Mouse (Mus musculus): ENCODE results near the gene Fam83e. TPM values are rescaled to one million over a fixed set of nuclear protein-coding genes. Genes with fewer than 3 reads are reported as not detected.
A peak's percentile ranks its signal among the peaks of the same experiment; 100 is the strongest.

Fam83e gene
- polyA plus RNA-seq, 1 experiment, result 2.7 TPM

DNA sequence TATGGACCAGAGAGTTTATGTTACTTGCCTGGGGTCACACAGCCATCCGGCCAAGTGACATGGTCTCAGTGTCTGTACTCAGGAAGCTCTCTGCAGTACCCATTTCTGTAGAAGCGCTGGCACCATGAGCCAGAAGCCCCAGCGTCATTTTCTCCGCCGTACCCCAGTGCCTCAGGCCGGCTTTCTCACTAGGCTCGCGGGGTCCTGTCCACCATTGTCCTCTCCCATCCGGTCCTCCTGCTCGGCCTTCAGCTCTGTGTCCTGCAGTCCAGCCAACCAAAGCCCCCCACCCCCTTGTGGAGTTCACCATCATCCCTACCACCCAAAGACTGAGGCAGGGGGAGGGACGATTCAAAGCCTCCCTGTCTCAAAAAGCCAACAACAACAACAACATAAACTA lies 19.4 kb upstream of the Fam83e start:
- no peak for DNase-seq (ENCODE audit: low read depth)

DNA sequence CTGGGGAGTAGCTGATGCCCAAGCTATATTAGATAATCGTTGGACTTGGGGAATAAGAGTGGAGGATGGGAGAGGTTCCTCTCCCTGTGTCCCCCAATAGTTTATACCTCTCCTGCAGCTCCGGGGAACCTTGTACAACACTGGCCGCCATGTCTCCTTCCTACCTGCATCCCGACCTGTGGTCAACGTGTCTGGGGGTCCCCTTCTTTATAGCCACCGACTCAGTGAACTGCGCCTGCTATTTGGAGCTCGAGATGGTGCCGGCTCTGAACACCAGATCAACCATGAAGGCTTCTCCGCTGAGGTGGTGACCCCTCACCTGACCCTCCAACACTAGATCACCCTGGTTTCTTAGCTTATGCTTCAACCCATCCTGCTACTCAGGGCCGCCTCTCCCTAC lies 18.7 kb upstream of the Fam83e start:
- DNase-seq (ENCODE audit: low read depth), result no peak

DNA sequence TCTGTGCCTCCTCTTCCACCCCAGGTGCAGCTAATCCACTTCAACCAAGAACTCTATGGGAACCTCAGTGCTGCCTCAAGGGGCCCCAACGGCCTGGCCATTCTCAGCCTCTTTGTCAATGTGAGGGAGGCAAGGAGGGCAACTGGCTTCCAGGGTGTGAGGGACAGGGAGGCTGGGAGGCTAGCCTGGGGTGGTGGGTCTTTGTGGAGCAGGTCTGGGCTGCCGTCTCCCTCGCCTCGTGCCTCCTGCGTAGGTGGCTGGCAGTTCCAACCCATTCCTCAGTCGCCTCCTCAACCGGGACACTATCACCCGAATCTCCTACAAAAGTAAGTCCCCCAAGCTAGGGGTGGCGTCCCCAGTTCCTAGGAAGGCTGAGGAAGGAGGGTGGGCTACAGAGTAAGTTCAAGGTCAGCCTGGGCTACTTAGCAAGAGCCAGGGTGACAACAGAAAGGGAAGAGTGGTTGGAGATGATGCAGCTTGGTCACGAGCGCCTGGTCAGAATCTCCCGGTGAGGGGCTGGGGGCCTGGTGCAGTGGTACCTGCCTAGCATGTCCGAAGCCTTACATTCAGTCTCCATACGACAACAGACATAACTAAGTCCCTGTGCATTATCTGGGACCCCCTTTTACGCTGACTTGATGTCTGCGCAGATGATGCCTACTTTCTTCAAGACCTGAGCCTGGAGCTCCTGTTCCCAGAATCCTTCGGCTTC lies 18.0 kb upstream of the Fam83e start:
- DNase-seq (ENCODE audit: low read depth), result no peak

DNA sequence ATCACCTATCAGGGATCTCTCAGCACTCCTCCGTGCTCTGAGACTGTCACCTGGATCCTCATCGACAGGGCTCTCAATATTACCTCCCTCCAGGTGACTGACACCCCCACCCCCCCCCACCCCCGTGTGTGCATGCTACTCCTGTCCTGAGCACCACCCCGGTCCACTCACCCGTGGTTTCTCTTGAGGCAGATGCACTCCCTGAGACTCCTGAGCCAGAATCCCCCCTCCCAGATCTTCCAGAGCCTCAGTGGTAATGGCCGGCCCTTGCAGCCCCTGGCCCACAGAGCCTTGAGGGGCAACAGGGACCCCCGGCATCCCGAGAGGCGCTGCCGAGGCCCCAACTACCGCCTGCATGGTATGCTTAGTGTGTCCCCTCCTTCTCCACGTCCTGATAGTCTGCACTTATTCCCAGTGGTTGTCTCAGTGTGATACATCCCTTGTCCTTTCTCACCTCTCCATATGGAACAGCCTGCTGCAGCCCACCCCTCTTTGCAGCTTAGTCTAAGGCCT lies 17.4 kb upstream of the Fam83e start:
- no peak for DNase-seq (ENCODE audit: low read depth)

DNA sequence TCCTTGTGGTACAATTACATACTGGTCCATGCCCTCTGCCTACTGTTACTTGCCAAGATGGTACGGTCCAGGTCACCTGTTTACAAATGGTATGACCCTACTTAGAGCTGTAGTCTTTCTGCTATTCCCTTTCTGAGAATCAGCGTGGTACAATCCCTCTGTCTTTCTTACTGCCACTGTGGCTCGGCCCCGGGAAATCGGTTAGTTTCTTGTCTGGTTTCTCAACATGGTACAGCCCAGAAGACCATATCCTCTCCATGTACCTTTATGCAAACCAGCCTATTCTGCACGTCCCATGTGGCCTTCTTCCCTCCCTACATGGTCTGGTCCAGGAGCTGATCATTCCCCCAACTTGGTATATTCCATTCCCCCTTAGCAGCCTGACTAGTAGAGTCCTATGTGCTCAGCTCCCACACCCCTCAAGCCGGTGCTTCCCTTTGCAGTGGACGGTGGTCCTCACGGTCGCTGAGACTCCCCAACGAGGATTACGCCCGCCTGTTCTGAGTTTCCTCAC lies 16.9 kb upstream of the Fam83e start:
- no peak for DNase-seq (ENCODE audit: low read depth)

DNA sequence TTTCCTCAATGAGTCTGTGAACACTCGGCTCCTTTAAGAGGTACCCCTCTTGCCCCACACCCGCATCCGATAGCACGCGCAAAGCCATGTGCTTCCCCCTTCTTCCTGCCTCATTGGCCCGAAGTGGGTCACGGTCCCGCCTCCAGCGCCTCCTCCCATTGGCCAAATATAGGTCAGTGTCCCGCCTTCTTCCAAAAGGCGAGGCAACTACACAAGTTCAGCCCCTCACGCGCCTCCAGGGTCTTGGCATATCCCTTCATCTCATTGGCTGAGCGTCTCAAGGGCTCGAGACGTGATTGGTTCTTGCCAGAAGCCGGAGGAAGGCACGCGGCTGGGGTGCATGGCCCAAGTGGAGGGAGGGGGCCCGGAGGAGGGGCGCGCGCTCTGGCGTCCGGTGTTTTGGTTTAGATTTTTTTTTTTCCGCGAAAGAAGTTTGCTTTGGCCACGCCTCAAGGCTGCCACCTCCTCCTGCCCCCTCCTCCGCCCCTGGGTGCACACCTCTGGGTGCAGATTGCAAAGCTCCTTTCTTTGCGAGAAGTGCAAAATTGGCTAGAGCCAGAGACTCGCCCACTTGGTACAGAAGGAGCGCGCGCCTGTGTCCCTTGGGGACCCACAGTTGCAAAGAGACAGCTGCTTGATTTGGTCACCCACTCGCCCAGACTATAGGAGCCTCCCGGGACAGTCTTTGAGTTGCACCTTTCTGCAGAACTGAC lies 16.1 kb upstream of the Fam83e start, which contains the start of gene Dbp:
TSS of gene Dbp (plus strand) at position 359 of the 713 bp plus-strand sequence.
- peak; percentile 93 for DNase-seq (ENCODE audit: low read depth)

DNA sequence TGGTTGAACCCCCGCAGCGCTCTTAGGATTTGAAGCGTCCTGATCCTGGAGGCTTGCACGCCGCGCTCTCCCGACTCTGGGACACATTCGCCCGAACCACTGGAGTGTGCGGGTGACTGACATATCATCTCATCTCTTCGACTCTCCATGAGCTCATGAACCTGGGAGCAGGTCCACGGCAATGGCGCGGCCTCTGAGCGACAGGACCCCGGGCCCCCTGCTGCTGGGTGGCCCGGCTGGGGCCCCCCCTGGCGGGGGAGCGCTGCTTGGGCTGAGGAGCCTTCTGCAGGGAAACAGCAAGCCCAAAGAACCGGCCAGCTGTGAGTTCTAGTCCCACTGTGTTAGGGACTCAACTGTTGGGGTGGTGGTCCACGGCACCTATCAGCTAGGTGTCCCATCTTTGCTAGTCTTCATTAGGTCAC lies 15.6 kb upstream of the Fam83e start:
- no peak for DNase-seq (ENCODE audit: low read depth)

DNA sequence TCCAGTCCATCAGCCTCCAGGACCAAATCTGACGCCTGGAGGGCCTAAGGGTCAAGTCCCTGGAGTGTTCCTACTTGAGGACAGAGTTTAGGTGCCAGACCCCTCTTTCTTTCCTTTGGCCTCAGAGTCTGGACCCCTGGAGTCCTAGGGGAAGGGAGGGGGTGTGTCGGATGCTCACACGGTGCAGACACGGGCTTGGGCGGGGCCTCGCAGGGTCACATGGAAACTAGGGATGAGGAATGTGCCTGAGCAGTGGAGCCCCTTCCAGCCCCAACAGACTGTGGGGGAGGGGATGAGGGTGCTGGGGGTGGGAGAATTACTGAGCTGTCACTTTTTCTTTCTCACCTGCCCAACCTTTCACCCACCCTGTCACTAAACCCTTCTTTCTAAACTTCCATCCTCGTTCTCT lies 15.1 kb upstream of the Fam83e start:
- no peak for DNase-seq (ENCODE audit: low read depth)

DNA sequence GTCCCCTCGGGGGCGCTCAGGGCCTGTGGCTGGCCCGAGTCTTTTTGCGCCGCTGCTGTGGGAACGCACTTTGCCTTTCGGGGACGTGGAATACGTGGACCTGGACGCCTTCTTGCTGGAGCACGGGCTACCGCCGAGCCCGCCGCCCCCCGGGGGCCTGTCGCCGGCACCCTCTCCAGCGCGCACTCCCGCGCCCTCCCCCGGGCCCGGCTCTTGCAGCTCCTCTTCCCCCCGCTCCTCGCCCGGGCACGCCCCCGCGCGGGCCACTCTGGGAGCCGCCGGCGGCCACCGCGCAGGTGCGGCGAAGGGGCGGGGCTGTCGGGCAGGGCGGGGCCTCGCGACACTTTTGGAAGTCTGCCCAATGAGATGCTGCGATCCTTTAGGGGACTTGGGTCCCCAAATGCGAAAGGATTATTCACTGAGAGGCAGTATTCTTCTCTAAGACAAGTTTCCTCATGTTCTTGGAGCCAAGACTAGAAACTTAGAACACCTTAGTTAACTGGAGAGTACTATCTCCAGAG lies 14.2 kb upstream of the Fam83e start:
- no peak for DNase-seq (ENCODE audit: low read depth)

DNA sequence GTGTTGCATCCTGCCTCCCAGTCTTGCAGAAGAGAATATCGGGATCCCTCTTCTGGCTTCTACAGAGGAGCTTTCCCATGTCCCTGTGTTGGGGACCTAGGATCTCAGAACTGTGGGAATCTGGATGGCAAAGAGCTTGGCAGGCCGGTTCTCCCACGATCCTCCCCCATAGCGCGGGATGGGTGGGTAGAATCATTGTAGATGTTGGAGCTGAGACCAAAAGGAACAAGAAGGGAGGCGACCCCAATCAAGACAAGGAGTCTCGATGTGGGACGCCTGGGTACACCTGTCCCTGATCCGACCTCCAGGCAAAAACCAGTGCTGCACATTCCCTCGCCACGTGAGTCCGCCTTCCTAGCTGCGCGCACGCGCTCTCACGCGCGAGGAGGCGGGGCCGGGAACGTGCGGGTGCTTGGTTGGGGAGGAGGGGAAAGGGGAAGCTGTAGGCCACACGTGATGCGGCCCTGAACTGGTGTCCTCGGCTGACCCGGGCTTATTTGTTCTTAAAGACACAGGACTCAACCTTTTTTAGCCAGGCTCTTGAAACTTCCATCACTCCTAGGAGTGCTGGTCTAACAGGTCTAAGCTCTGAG lies 13.5 kb upstream of the Fam83e start:
- no peak for DNase-seq (ENCODE audit: low read depth)

DNA sequence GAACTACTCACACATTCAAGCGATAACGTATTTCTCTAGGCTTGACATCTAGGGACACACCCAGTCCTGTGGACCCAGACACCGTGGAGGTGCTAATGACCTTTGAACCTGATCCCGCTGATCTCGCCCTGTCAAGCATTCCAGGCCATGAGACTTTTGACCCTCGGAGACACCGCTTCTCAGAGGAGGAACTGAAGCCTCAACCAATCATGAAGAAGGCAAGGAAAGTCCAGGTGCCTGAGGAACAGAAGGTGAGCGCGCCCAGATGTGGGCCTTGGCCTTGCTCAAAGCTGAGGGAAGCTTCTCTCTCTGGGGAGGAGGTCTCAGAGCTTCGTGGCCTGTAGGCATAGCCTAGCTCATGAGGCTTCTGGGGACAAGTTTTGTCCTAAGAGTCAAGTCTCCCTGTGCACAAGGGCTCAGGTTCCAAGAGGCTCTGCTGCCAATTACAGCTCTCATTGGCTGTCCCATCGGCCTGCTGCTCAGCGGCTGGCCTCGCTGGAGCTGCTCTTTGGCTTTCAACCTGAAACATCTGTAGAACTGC lies 12.7 kb upstream of the Fam83e start:
- no peak for DNase-seq (ENCODE audit: low read depth)

DNA sequence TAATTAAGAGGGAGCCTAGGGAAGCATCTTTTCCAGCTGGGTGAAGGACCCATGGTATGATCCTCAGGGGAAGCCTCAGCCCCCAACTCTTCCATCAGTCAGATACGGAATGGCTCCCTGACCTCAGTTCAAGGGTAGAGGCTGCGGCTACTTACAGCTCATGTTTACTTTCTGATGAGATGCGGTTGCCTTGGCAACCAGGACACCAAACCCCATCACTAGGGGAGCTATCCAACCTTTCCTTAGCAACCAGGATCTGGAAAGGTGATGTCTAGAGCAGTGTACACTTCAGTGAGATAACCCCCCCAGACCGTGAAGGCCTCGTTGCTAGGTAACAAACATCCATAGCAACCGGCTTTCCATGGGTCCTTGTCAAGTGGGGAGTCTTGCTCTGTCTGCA lies 12.0 kb upstream of the Fam83e start:
- no peak for DNase-seq (ENCODE audit: low read depth)

DNA sequence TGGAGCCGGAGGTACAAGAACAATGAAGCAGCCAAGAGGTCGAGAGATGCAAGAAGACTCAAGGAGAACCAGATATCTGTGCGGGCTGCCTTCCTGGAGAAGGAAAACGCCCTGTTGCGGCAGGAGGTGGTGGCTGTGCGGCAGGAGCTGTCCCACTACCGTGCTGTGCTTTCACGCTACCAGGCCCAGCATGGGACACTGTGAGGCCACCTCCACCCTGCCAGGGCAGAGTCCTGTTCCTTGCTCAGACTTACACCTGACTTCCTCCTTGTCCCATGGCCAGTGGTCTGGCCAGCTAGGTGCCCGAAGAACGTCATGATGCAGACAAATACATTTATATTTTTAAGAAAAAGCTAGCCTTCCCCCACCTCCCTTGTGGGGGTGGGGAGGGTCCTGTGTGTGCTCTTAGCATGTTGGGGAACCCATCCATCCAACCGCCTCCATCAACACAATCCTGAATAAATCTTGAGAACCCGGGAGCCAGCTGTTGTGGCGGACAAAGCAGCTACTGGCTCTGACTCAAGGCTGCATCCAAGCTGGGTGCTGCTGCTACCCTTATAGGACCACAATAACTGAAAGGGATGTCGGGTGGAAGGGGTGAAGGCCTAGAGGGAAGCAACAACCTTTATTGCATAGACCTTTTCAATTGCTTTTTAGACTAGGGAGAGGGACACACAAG lies 11.2 kb upstream of the Fam83e start:
- no peak for DNase-seq (ENCODE audit: low read depth)

DNA sequence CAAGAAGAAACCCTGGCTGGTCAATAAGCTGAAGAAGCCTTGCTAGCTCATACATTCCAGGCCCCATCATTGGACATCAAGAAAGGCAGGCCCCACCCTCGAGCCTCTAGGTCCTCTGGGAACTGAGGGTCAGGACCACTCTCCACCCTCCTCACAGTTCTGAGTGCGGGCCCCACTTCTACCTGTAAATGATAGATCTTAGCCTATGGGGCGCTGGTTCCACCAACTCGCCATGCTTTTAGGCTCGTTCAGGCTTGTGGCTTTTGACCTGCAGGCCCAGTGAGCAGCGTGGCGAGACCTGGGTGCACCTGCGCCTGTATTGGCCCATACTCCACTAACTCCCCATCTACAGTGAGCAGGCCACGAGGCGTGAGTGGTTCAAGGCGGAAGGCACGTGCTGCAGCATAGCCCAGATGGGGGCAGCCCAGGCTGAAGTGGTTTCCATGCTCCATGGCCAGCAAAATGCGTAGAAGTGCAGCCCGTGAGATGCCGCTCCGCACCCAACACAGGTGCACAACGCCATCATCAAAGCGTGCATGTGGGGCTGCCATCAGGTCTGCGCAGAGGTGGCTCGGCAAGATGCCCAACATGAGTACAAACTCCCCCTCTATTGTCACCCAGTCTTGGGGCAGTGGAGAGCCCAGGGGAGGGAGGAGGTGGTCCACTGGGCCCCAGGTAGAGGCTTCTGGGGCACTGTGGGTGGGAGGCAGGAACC lies 10.4 kb upstream of the Fam83e start:
- no peak for DNase-seq (ENCODE audit: low read depth)

DNA sequence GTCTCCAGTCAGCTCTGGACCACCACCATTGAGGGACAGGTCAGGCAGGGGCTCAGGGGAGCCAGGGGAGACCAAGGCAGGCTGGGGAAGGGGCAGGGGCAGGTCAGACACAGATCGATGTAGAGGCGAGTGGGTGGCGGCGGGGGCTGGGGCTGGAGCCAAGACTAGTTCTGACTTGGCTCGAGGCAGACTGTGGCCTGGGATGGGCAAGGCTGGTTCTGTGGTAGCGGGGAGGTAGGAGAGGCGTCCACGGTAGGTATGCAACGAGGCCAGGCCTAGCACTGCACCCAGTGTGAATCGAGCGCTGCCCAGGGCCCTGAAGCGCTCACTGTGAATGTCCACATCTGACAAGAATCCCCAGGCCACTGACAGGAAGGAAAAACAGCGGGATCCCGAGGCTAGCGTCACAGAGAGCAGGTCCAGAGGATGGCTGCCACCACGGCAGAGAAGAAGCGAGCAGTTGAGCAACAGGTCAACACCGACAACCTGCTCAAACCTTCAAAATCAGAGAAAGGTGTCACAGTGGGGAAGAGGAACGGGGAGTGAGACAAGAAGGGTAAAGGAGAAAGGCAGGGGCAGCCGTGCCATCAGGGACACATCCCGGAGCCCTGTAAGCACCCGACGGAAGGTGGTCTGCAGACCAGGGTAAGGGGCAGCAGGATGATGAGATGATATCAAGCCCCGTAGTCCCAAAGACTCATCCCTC lies 9.5 kb upstream of the Fam83e start:
- no peak for DNase-seq (ENCODE audit: low read depth)

DNA sequence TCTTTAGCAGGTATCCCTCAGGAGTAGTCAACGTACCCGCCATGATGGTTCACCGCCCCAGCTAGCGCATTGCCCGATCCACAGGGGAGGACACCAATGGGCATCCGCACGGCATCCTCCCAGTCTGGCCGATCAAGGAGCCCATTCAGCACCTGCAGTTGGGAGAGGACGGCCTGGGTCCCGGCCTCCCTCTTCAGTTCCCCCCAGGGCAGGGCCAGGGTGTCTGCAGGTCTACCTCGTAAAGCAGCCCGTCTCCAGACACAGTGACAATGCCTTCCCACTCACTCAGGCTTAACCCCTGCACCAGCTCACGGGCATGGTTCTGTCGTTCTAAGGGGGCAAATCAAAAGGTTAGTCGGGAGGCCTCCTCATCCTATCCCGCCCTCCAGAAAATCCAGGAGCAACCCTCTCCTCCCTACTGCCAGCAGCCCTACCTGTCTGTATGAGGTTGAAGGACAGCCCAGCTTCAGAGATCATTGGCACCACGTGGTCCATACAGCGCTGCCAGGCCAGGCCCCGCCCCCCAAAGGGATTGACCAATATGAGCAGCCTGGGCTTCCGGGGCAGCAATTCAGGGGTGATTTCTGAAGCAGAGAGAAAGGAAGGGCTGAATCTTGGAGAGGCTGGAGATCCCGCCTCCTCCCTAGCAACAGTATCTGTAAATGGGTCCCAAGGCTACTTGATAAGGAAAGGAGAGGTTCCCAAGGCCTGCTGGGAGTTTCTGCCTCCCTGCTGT lies 8.8 kb upstream of the Fam83e start:
- no peak for DNase-seq (ENCODE audit: low read depth)

DNA sequence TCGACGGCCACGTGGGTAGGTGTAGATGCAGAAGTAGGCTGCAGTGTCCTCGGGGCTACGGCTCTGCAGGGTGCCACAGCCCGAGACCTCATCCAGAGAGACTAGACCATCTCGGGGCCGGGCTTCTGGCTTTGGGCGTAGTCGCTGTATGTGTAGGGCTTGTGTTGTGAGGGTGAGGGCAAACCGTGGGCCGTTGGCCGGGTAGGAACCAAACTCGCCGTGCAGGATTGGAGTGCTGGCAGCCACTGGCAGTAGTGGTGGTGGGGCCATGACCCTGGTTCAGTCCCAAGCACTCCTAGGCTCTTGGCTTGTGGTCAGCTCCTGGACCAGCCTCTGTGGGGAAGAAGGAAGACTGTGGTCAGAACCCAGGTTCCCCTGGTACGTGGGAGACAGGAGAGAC lies 7.6 kb upstream of the Fam83e start:
- no peak for DNase-seq (ENCODE audit: low read depth)

DNA sequence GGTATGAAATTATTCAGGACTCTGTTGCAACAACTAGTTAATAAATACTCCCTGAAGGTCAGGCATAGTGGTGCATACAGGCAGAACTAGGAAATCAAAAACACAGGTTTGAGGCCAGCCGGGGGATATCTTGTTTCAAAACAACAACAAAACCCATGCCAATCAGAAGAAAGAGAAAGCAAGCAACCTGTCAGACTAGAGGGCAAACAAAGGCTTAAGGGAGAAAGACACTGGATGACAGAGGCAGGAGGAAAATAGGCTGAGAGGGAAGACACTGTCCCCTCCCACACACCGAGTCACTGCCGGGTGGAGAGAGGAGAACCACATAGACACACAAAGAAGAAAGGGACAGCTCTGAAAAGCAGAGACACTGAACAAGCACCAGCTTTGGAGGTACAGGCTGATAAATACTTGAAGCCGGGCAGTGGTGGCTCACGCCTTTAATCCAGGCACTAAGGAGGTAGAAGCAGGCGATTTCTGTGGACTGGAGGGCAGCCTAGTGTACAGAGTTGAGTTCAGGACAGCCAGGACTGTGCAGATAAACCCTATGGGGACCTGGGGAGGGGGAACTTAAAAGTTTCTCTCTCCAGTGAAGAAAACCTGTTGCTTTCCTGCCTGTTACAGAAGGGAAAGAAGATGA lies 7.0 kb upstream of the Fam83e start:
- DNase-seq (ENCODE audit: low read depth), result no peak

DNA sequence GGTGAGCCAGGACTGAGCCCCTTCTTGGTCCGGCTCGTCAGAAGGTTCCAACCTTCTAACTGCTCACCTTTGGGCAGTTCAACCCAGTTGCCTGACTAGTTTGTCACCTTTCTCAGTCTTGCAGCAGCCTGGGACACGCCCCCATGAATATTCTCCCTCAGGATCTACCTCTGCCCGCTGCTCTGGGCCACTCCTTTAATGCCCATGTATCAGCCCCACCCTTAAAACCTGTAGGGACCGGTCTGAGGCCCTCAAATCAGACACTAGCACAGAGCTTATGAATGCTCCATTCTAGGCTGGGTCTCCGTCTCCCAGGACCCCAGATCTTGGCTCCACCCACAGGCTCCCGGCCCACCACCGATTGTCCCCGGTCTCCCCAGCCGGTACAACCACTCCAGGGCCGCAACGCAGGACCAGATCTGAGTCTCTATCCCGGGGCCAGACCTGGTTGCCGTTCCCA lies 6.4 kb upstream of the Fam83e start:
- no peak for DNase-seq (ENCODE audit: low read depth)
